Mouse (Mus musculus): ENCODE data around the gene Prpf4b. TPM values are rescaled to one million over a fixed set of nuclear protein-coding genes. Genes with fewer than 3 reads are reported as not detected.

The Prpf4b gene
- 74.1 and 83.8 TPM in 2 replicates for polyA plus RNA-seq (2014; fragmentation: Nextera tagmentation; extraction: Ambion mirVana)

- peak; percentile 82 for ATAC-seq (ENCODE audit: low FRiP score, low TSS enrichment)
- WGBS: under 1% methylated on average over 40 of the region's 40 CpGs
These were observed at the start of gene Prpf4b for GRCm38 (mm10) chr13:34875166-34875710. Gene Prpf4b (plus strand): TSS chr13:34875302.

GRCm38 (mm10) chr13:34826760-34827690, 48.1 kb upstream of the Prpf4b start:
- DNase-seq (peak; percentile 74), ATAC-seq (ENCODE audit: low FRiP score, low TSS enrichment) (peak; percentile 83)
- Histone ChIP-seq H3K27ac (replicated peaks; ENCODE audit: low read depth, low read length) (0 out of 2 replicates have a peak overlapping the region, but pooled peaks have one; percentile 46), H3K9me3 (ENCODE audit: control insufficient read depth, low read length) (no peaks in the 10 kb centered on the region), H3K27me3 (ENCODE audit: control insufficient read depth, insufficient read depth, low read length) (no peaks in the 10 kb centered on the region), H3K4me3 (replicated peaks; ENCODE audit: low read depth, low read length) (no peak overlapping the region), H3K4me2 (ENCODE audit: low read length) (no peak overlapping the region), H3K36me3 (ENCODE audit: control insufficient read depth, insufficient read depth, low read length) (no peaks in the 10 kb centered on the region), H3K9ac (replicated peaks; ENCODE audit: low read length) (no peak overlapping the region), H3K4me1 (ENCODE audit: control insufficient read depth, insufficient read depth, low read length) (peaks cover 17% of the 10 kb centered on the region)
- 67% methylated on average over 3 of the region's 3 CpGs for WGBS

More at GRCm38 (mm10) chr13:34875166-34875710, at the start of gene Prpf4b:
- Histone ChIP-seq H3K4me3 (replicated peaks; ENCODE audit: low read depth, low read length) (peak within 1 kb of the TSS; percentile 92), H3K9ac (replicated peaks; ENCODE audit: low read length) (peak within 1 kb of the TSS; percentile 91), H3K27me3 (ENCODE audit: control insufficient read depth, insufficient read depth, low read length) (no peaks in the 10 kb centered on the region), H3K4me2 (ENCODE audit: low read length) (peak within 1 kb of the TSS; percentile 77), H3K4me1 (ENCODE audit: control insufficient read depth, insufficient read depth, low read length) (peaks cover 25% of the 10 kb centered on the region), H3K27ac (replicated peaks; ENCODE audit: low read depth, low read length) (peak within 1 kb of the TSS; percentile 94), H3K9me3 (ENCODE audit: control insufficient read depth, low read length) (no peaks in the 10 kb centered on the region), H3K36me3 (ENCODE audit: control insufficient read depth, insufficient read depth, low read length) (no peaks in the 10 kb centered on the region)
- DNase-seq: peak; percentile 97

GRCm38 (mm10) chr13:34827988-34828882, 46.9 kb upstream of the Prpf4b start:
- no peak for ATAC-seq (ENCODE audit: low FRiP score, low TSS enrichment)
- H3K4me2 ChIP-seq (ENCODE audit: low read length): no peak overlapping the region
- peaks cover 17% of the 10 kb centered on the region for H3K4me1 ChIP-seq (ENCODE audit: control insufficient read depth, insufficient read depth, low read length)
- H3K9me3 ChIP-seq (ENCODE audit: control insufficient read depth, low read length): no peaks in the 10 kb centered on the region
- H3K4me3 ChIP-seq (replicated peaks; ENCODE audit: low read depth, low read length): no peak overlapping the region
- peak overlapping the region; percentile 46; the same call in 1 of the 2 replicates for H3K27ac ChIP-seq (replicated peaks; ENCODE audit: low read depth, low read length)
- WGBS: 69% methylated on average over 10 of the region's 10 CpGs
- no peaks in the 10 kb centered on the region for H3K36me3 ChIP-seq (ENCODE audit: control insufficient read depth, insufficient read depth, low read length)
- no peak overlapping the region for H3K9ac ChIP-seq (replicated peaks; ENCODE audit: low read length)
- no peaks in the 10 kb centered on the region for H3K27me3 ChIP-seq (ENCODE audit: control insufficient read depth, insufficient read depth, low read length)
- DNase-seq: no peak

GRCm38 (mm10) chr13:34842851-34843250, 32.3 kb upstream of the Prpf4b start:
- H3K4me1 ChIP-seq (ENCODE audit: control insufficient read depth, insufficient read depth, low read length): no peaks in the 10 kb centered on the region
- H3K9me3 ChIP-seq (ENCODE audit: control insufficient read depth, low read length): no peaks in the 10 kb centered on the region
- H3K9ac ChIP-seq (replicated peaks; ENCODE audit: low read length): no peak overlapping the region
- H3K4me3 ChIP-seq (replicated peaks; ENCODE audit: low read depth, low read length): no peak overlapping the region
- no peak overlapping the region for H3K27ac ChIP-seq (replicated peaks; ENCODE audit: low read depth, low read length)
- H3K36me3 ChIP-seq (ENCODE audit: control insufficient read depth, insufficient read depth, low read length): no peaks in the 10 kb centered on the region
- no peaks in the 10 kb centered on the region for H3K27me3 ChIP-seq (ENCODE audit: control insufficient read depth, insufficient read depth, low read length)
- ATAC-seq (ENCODE audit: low FRiP score, low TSS enrichment) (no peak), DNase-seq (no peak)
- no peak overlapping the region for H3K4me2 ChIP-seq (ENCODE audit: low read length)
- 92% methylated on average over 4 of the region's 4 CpGs for WGBS

GRCm38 (mm10) chr13:34850759-34851158, 24.3 kb upstream of the Prpf4b start:
- H3K9me3 ChIP-seq (ENCODE audit: control insufficient read depth, low read length): peaks cover 19% of the 10 kb centered on the region
- H3K27ac ChIP-seq (replicated peaks; ENCODE audit: low read depth, low read length): no peak overlapping the region
- no peak overlapping the region for H3K4me3 ChIP-seq (replicated peaks; ENCODE audit: low read depth, low read length)
- H3K27me3 ChIP-seq (ENCODE audit: control insufficient read depth, insufficient read depth, low read length): no peaks in the 10 kb centered on the region
- WGBS: 91% methylated on average over 3 of the region's 3 CpGs
- no peak for ATAC-seq (ENCODE audit: low FRiP score, low TSS enrichment)
- H3K4me2 ChIP-seq (ENCODE audit: low read length): no peak overlapping the region
- no peak overlapping the region for H3K9ac ChIP-seq (replicated peaks; ENCODE audit: low read length)
- no peaks in the 10 kb centered on the region for H3K36me3 ChIP-seq (ENCODE audit: control insufficient read depth, insufficient read depth, low read length)
- DNase-seq: no peak
- H3K4me1 ChIP-seq (ENCODE audit: control insufficient read depth, insufficient read depth, low read length): no peaks in the 10 kb centered on the region

GRCm38 (mm10) chr13:34851191-34851784, 23.8 kb upstream of the Prpf4b start:
- Histone ChIP-seq H3K36me3 (ENCODE audit: control insufficient read depth, insufficient read depth, low read length) (no peaks in the 10 kb centered on the region), H3K4me1 (ENCODE audit: control insufficient read depth, insufficient read depth, low read length) (no peaks in the 10 kb centered on the region), H3K27me3 (ENCODE audit: control insufficient read depth, insufficient read depth, low read length) (no peaks in the 10 kb centered on the region), H3K9ac (replicated peaks; ENCODE audit: low read length) (no peak overlapping the region), H3K9me3 (ENCODE audit: control insufficient read depth, low read length) (peaks cover 19% of the 10 kb centered on the region), H3K27ac (replicated peaks; ENCODE audit: low read depth, low read length) (no peak overlapping the region), H3K4me3 (replicated peaks; ENCODE audit: low read depth, low read length) (no peak overlapping the region), H3K4me2 (ENCODE audit: low read length) (no peak overlapping the region)
- no peak for ATAC-seq (ENCODE audit: low FRiP score, low TSS enrichment)
- WGBS: 67% methylated on average over 5 of the region's 5 CpGs
- DNase-seq: no peak

- Histone ChIP-seq H3K27ac (replicated peaks; ENCODE audit: low read depth, low read length) (no peak overlapping the region), H3K27me3 (ENCODE audit: control insufficient read depth, insufficient read depth, low read length) (no peaks in the 10 kb centered on the region), H3K4me3 (replicated peaks; ENCODE audit: low read depth, low read length) (no peak overlapping the region), H3K4me1 (ENCODE audit: control insufficient read depth, insufficient read depth, low read length) (no peaks in the 10 kb centered on the region), H3K9me3 (ENCODE audit: control insufficient read depth, low read length) (peaks cover 19% of the 10 kb centered on the region), H3K4me2 (ENCODE audit: low read length) (no peak overlapping the region), H3K36me3 (ENCODE audit: control insufficient read depth, insufficient read depth, low read length) (no peaks in the 10 kb centered on the region), H3K9ac (replicated peaks; ENCODE audit: low read length) (no peak overlapping the region)
- WGBS: 23% methylated on average over 2 of the region's 2 CpGs
- ATAC-seq (ENCODE audit: low FRiP score, low TSS enrichment) (no peak), DNase-seq (peak; percentile 23)
These were observed 17.6 kb upstream of the Prpf4b start for GRCm38 (mm10) chr13:34857526-34857925.

GRCm38 (mm10) chr13:34859406-34859805, 15.7 kb upstream of the Prpf4b start:
- Histone ChIP-seq H3K4me2 (ENCODE audit: low read length) (no peak overlapping the region), H3K4me1 (ENCODE audit: control insufficient read depth, insufficient read depth, low read length) (no peaks in the 10 kb centered on the region), H3K27me3 (ENCODE audit: control insufficient read depth, insufficient read depth, low read length) (no peaks in the 10 kb centered on the region), H3K36me3 (ENCODE audit: control insufficient read depth, insufficient read depth, low read length) (no peaks in the 10 kb centered on the region), H3K27ac (replicated peaks; ENCODE audit: low read depth, low read length) (no peak overlapping the region), H3K4me3 (replicated peaks; ENCODE audit: low read depth, low read length) (no peak overlapping the region), H3K9ac (replicated peaks; ENCODE audit: low read length) (no peak overlapping the region), H3K9me3 (ENCODE audit: control insufficient read depth, low read length) (peaks cover 8% of the 10 kb centered on the region)
- 89% methylated on average over 5 of the region's 5 CpGs for WGBS
- DNase-seq (no peak), ATAC-seq (ENCODE audit: low FRiP score, low TSS enrichment) (no peak)
